Mouse (Mus musculus) lung, postnatal 36 days (tissue): ENCODE data around the gene Osbpl6.
"Not testable (repeated sequence)": the region's sequence is repeated elsewhere in the genome, so short reads cannot be mapped to it uniquely, and the experiment has no call there.

ENCODE experiments used
- DNase-seq: peaks from one replicate; pipeline ENCODE4 v3.0.0; 2022; ENCODE audit warnings: mixed read lengths

Osbpl6 gene

DNA sequence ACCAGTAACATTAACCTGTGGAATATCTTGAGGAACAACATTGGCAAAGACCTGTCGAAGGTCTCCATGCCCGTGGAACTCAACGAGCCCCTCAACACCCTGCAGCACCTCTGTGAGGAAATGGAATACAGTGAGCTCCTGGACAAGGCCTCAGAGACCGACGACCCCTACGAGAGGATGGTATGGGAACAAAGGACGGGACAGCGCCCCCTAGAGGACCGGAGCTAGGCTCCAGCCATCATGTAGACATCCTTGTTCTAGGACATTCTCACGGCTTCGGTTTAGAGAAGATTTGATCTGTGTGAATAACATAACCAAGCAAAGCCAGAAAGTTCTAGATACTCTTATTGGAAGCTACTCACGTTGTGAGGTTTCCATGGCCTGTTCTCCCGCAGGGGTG is 178.8 kb downstream of the Osbpl6 start:
- DNase-seq, result no peak

DNA sequence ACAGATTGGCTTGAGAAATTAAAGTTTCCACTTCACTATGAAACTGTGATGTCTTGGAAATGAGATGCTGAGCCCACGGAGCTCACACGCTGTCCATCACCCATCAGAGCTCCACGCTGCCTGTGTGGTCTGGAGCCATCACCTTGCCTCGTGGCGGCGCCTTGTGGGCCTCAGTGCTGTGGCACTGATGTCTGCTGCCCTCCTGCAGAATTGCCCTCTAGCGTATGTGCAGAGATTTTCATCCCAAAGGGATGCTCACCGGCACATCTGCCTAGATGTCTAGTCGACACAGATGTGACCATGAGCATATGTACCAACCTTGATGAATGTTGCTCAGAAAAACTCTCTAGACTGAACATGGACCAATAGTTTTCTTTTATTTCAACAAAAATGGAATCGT is 180.6 kb downstream of the Osbpl6 start:
- no peak for DNase-seq

- DNase-seq, result peak; percentile 59
Observed at GRCm38 (mm10) chr2:76590221-76590620, 183.9 kb downstream of the Osbpl6 start.

DNA sequence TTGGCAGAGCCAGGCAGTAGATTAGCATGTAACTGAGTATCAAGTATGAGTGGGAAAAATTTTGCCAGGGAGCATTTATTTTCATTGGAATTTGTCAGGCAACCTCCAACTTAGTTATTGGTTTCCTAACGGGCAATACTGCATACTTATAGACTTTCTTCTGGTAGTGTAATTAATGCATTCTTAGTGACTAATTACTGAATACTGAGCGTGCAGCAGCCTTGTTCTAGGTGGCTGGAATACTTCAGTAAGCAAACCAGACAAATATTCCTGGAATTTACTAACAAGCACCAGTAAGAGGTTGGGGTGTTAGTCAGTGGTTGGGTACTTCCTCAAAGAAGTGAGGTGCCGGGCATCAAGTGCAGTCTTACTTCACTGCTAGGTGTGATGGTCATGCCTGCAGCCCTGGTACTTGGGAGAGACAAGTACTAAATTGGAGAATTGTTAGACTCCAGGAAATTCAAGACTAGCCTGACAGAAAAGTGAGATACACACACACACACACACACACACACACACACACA is 186.2 kb downstream of the Osbpl6 start:
- DNase-seq, result peak; percentile 58

DNA sequence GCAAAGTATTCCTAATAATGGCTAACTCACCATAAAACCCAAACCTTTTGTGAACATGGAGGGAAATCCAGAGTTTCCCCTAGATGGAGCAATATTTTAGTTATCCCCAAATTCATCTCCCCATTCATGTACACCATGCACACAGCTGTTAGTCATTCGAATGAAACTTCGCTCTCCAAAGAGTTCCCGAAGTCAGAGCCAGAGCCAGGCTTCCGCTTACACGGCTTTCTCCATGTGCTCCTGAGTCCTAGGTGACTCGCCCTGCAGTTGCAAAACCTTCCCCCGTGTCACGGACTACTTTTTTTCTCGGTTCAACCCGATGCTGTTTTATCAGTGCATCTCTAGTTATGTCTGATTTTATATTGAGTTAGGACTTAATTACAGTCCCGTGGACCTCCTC is 191.2 kb downstream of the Osbpl6 start:
- DNase-seq, result no peak

- peak; percentile 56 for DNase-seq
Observed at GRCm38 (mm10) chr2:76599214-76599613, 192.9 kb downstream of the Osbpl6 start.

GRCm38 (mm10) chr2:76602256-76602655 is 195.9 kb downstream of the Osbpl6 start:
- DNase-seq, result no peak

DNA sequence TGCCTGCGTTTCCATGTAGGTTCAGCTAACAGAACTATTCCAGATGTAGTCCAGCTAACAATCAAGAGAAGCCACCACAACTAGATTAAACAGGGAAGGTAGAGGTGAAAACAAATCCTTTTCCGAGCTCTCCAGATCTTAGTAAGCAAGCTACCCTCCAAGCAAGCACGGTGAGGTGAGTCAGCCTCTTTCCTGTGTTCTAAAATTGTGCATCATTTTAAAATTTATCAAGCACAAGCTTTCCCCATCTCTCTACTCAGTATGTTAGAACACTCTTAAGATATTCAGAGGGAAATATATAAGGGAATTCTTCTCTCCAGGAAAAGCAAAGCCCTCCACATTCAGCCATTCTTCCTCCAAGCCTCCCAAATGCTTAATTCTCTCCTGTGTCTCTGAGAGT is 200.4 kb downstream of the Osbpl6 start:
- no peak for DNase-seq

DNA sequence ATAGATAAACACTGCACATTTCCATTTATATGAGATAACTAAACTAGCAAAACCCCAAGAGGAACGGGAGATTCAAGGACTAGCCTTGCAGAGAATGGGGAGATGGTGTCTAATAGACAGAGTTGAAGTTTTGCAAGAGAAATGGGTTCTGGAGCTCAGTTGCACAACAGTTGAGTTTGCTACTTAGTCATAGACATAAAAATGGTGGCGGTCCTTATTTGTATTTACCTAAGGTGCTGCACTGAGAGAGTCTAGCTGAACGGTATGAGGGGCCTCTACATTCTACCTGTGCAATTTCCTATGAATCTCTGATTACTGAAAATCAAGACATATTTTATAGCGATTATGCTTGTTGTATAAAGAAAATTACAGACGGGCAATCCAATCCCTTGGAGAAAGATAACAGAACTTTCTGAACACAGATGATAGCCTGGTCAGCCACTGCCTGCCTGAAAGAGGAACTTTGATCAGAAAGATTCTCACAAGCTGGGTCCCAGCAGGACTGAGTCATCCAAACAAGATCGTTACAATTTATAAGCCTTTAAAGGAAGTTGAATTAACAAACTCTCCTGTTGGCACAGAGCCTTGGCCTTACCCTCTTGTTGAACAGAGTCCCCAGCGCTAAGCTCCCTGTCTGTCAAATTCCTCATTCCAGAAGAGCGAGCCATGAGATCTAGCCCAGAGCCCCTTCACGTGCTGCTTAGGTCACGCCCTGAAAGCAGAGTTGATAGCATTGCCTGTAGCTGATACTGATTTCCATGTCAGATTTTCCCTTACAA is 204.2 kb downstream of the Osbpl6 start:
- DNase-seq, result peak; percentile 29

GRCm38 (mm10) chr2:76611996-76612395 is 205.7 kb downstream of the Osbpl6 start:
- DNase-seq, result no peak

DNA sequence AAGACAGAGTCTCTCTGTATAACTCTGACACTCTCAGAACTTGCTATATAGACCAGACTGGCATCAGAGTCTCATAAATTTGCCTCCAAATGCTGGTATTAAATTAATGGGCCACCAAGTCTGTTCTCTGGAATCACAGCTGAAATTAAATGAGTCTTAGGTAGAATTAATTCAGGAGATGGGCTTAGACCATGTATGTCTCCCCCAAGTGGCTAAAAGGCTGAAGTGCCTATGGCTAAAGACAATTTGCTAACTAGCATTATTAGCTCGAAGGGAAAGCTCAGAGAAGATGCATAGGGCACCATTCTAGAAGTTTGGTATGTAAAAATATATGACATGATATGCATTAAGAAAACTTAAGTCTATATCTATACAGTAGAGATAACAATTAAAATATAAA is 211.8 kb downstream of the Osbpl6 start:
- peak; percentile 58 for DNase-seq

GRCm38 (mm10) chr2:76620188-76620587 is 213.9 kb downstream of the Osbpl6 start:
- no peak for DNase-seq

- DNase-seq, result no peak
Observed at GRCm38 (mm10) chr2:76621724-76622123, 215.4 kb downstream of the Osbpl6 start.

- DNase-seq, result not testable (repeated sequence)
Observed at GRCm38 (mm10) chr2:76622316-76622715, 216.0 kb downstream of the Osbpl6 start.

DNA sequence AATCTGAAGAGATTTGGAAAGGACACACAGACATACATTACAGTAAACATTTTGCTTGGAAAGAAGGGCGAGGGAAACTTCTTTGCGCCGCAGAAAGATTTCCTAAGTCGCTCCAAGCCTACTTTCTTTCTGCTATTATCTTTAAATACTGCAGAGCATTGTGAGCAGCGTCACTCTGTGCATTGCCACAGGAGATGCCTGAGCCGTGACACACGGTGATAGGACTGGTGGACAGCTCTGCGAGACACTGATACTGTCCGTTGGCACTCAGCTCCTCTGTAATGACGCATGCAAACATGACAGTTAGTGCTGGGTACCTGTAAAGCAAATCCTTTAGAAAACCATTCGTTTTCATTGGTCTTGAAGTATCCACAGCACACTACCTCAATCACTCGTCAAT is 224.0 kb downstream of the Osbpl6 start:
- no peak for DNase-seq

DNA sequence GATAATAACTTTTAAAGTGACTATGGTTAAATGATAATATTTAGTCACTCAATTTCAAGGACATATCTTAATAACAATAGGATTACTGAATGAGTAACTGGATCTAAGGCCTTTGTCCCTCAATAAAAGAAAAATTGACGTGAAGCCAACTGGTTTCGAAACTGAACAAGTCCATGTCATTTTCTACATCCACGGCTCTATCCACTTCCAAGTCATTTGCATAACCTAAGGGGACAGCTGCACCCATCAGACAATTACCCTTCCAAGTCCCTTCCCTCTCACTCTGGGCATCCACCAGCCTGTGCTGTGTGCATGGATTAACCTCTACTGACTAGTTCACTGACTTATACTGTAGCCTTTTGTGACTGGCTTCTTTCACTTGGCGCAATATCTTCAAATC is 225.3 kb downstream of the Osbpl6 start:
- DNase-seq, result no peak

GRCm38 (mm10) chr2:76639637-76640036 is 233.3 kb downstream of the Osbpl6 start:
- DNase-seq, result no peak

DNA sequence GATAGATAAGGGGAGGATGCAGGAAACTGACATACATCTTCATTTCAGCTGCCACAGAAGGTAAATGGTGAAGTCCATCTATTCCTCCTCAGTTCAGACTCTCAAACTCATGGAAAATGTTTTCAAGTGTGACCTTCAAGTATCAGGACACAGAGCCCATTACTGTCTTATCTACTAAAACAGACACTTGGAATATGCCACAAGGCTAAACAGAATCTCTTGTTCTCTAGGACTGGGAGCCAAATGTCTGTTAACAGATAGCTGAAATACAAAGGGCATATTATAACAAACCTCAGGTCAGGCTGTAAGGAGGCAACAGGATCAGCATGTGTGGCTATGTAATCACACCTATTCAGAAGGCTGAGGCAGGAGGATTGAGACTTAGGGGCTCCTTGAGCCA is 237.5 kb downstream of the Osbpl6 start:
- no peak for DNase-seq

DNA sequence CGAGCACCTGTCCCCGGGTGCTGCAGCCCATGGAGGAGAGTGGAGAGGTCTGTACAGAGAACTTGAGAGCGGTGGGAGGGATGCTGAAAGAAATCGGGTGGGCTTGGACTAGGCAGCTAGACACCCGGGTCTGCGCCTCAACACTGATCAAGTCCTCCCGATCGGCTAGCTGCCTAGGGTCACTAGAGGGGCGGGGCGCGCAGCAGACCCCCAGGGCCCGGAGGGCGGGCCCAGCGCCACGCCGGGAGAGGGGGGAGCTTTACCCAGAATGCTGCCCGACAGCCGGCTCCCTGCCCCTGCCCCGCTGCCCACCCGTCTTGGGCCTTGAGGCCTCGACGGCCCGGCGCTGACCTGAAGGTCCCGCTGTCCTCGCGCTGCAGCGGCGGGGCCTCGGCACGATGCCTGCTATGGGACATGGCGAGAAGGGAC is 241.1 kb downstream of the Osbpl6 start:
- peak; percentile 10 for DNase-seq

GRCm38 (mm10) chr2:76647883-76648570 is 241.7 kb downstream of the Osbpl6 start, which contains the start of the genes Prkra and Pjvk:
Gene Prkra, minus strand, starts transcription at chr2:76648015.
Gene Pjvk, plus strand, starts transcription at chr2:76648476.
- peak; percentile 99 for DNase-seq

GRCm38 (mm10) chr2:76648666-76649141 is 242.4 kb downstream of the Osbpl6 start:
- peak; percentile 55 for DNase-seq
